Mouse (Mus musculus) heart, embryonic 15.5 days (tissue): ENCODE measurements around the gene Whamm. TPM values are rescaled to one million over a fixed set of nuclear protein-coding genes. Genes with fewer than 3 reads are reported as not detected.

ENCODE experiments used
- ATAC-seq: fragments of 200-750 bp; cut with Nextera tagmentation; replicated peaks from 2 replicates; pipeline ENCODE4 v1.8.0; 2017; ENCODE audit warnings: low read depth, moderate TSS enrichment; ENCODE audit not compliant: insufficient number of reproducible peaks, insufficient read depth, low FRiP score
- H3K27ac ChIP-seq: fragments of 300-500 bp; sonication (generic); 2 replicates; pipeline ENCODE4 v1.5.1; 2015; ENCODE audit warnings: mild to moderate bottlenecking, inconsistent platforms
- H3K27me3 ChIP-seq: fragments of 300-500 bp; sonication (generic); 2 replicates; pipeline ENCODE4 v1.6.1; 2015; ENCODE audit warnings: inconsistent platforms
- H3K36me3 ChIP-seq: fragments of 300-500 bp; sonication (generic); 2 replicates; pipeline ENCODE4 v1.6.1; 2015; ENCODE audit warnings: mild to moderate bottlenecking, inconsistent platforms
- H3K4me1 ChIP-seq: fragments of 300-500 bp; sonication (generic); replicated peaks from 2 replicates; pipeline ENCODE4 v1.6.1; 2015; ENCODE audit warnings: inconsistent platforms
- H3K4me2 ChIP-seq: fragments of 300-500 bp; sonication (generic); 2 replicates; pipeline ENCODE4 v1.6.1; 2015; ENCODE audit warnings: inconsistent platforms, mild to moderate bottlenecking, moderate library complexity
- H3K4me3 ChIP-seq: fragments of 300-500 bp; sonication (generic); 2 replicates; pipeline ENCODE4 v1.5.1; 2015; ENCODE audit warnings: mild to moderate bottlenecking, inconsistent platforms
- H3K9ac ChIP-seq: fragments of 300-500 bp; sonication (generic); 2 replicates; pipeline ENCODE4 v1.6.1; 2015; ENCODE audit warnings: mild to moderate bottlenecking, inconsistent platforms
- H3K9me3 ChIP-seq: fragments of 300-500 bp; sonication (generic); replicated peaks from 2 replicates; pipeline ENCODE4 v1.6.1; 2016; ENCODE audit warnings: inconsistent platforms
- WGBS: fragments of 180-500 bp; shearing (Covaris S2); methylation state at CpG from one replicate; pipeline ENCODE4 v1.1.7; 2015; ENCODE audit warnings: mixed read lengths; 5-methylcytosine and 5-hydroxymethylcytosine counted together
- polyA plus RNA-seq: library from polyadenylated mRNA; unstranded; fragments of >200 nt; fragmentation: Nextera tagmentation; extraction: Ambion mirVana; gene quantifications from 2 replicates; pipeline ENCODE4 v1.2.1, GENCODE M21; 2015

The Whamm gene
- 4.6 and 4.9 TPM in 2 replicates for polyA plus RNA-seq

GRCm38 (mm10) chr7:81571108-81571940 lies at the start of gene Whamm:
Whamm (plus strand) TSS chr7:81571266.
- Histone ChIP-seq H3K27me3 (no peaks in the 10 kb centered on the region), H3K9ac (peak within 1 kb of the TSS; percentile 91), H3K27ac (peak within 1 kb of the TSS; percentile 99), H3K4me1 (peaks cover 34% of the 10 kb centered on the region), H3K4me2 (peak within 1 kb of the TSS; percentile 65), H3K4me3 (peak within 1 kb of the TSS; percentile 97), H3K36me3 (peaks cover 7% of the 10 kb centered on the region), H3K9me3 (no peaks in the 10 kb centered on the region)
- under 1% methylated on average over 95 of the region's 96 CpGs for WGBS
- ATAC-seq: peak; percentile 97

- H3K9me3 ChIP-seq: no peaks in the 10 kb centered on the region
- H3K27ac ChIP-seq: peak overlapping the region; percentile 97
- H3K9ac ChIP-seq: peak overlapping the region; percentile 76
- ATAC-seq: peak; percentile 96
- peak overlapping the region; percentile 63 for H3K4me2 ChIP-seq
- no peaks in the 10 kb centered on the region for H3K27me3 ChIP-seq
- peaks cover 16% of the 10 kb centered on the region for H3K4me1 ChIP-seq
- H3K4me3 ChIP-seq: peak overlapping the region; percentile 71
- WGBS: under 1% methylated on average over 31 of the region's 31 CpGs
- H3K36me3 ChIP-seq: peaks cover 3% of the 10 kb centered on the region; the same call in 1 of the 2 replicates
These were observed 47.9 kb upstream of the Whamm start for GRCm38 (mm10) chr7:81523008-81523662.

GRCm38 (mm10) chr7:81523663-81524017 lies 47.4 kb upstream of the Whamm start:
- H3K9me3 ChIP-seq: no peaks in the 10 kb centered on the region
- H3K27me3 ChIP-seq: no peaks in the 10 kb centered on the region
- H3K9ac ChIP-seq: peak overlapping the region; percentile 76
- WGBS: 6% methylated on average over 13 of the region's 13 CpGs
- peak overlapping the region; percentile 97 for H3K27ac ChIP-seq
- no peak for ATAC-seq
- H3K4me1 ChIP-seq: peaks cover 16% of the 10 kb centered on the region
- H3K4me3 ChIP-seq: peak overlapping the region; percentile 71
- H3K4me2 ChIP-seq: peak overlapping the region; percentile 63
- peaks cover 6% of the 10 kb centered on the region; the same call in 1 of the 2 replicates for H3K36me3 ChIP-seq

GRCm38 (mm10) chr7:81528918-81529317 lies 42.1 kb upstream of the Whamm start:
- Histone ChIP-seq H3K4me3 (no peak overlapping the region), H3K9me3 (no peaks in the 10 kb centered on the region), H3K36me3 (peaks cover 56% of the 10 kb centered on the region), H3K9ac (no peak overlapping the region), H3K4me1 (peaks cover 11% of the 10 kb centered on the region), H3K27me3 (no peaks in the 10 kb centered on the region), H3K27ac (no peak overlapping the region), H3K4me2 (no peak overlapping the region)
- 89% methylated on average over 8 of the region's 8 CpGs for WGBS
- no peak for ATAC-seq

- H3K27me3 ChIP-seq: no peaks in the 10 kb centered on the region
- H3K4me3 ChIP-seq: no peak overlapping the region
These were observed 39.6 kb upstream of the Whamm start for GRCm38 (mm10) chr7:81531462-81531861.

GRCm38 (mm10) chr7:81536478-81536877 lies 34.6 kb upstream of the Whamm start:
- Histone ChIP-seq H3K4me2 (no peak overlapping the region), H3K36me3 (peaks cover 87% of the 10 kb centered on the region), H3K27ac (no peak overlapping the region), H3K9ac (no peak overlapping the region), H3K27me3 (no peaks in the 10 kb centered on the region), H3K9me3 (no peaks in the 10 kb centered on the region), H3K4me3 (no peak overlapping the region), H3K4me1 (no peaks in the 10 kb centered on the region)
- ATAC-seq: no peak
- WGBS: 80% methylated on average over 4 of the region's 4 CpGs

More at GRCm38 (mm10) chr7:81531462-81531861, 39.6 kb upstream of the Whamm start:
- no peaks in the 10 kb centered on the region for H3K9me3 ChIP-seq
- no peak overlapping the region for H3K27ac ChIP-seq
- no peak overlapping the region for H3K4me2 ChIP-seq
- no peak for ATAC-seq
- H3K9ac ChIP-seq: no peak overlapping the region
- H3K36me3 ChIP-seq: peaks cover 82% of the 10 kb centered on the region
- no peaks in the 10 kb centered on the region for H3K4me1 ChIP-seq
- 72% methylated on average over 1 of the region's 1 CpGs for WGBS

- WGBS: 81% methylated on average over 2 of the region's 2 CpGs
- Histone ChIP-seq H3K4me1 (no peaks in the 10 kb centered on the region), H3K27me3 (no peaks in the 10 kb centered on the region), H3K9ac (no peak overlapping the region), H3K27ac (no peak overlapping the region), H3K4me3 (no peak overlapping the region), H3K9me3 (no peaks in the 10 kb centered on the region), H3K36me3 (peaks cover 82% of the 10 kb centered on the region), H3K4me2 (no peak overlapping the region)
- no peak for ATAC-seq
These were observed 32.9 kb upstream of the Whamm start for GRCm38 (mm10) chr7:81538070-81538675.

GRCm38 (mm10) chr7:81539565-81539964 lies 31.5 kb upstream of the Whamm start:
- no peaks in the 10 kb centered on the region for H3K27me3 ChIP-seq
- WGBS: 36% methylated on average over 2 of the region's 2 CpGs
- no peaks in the 10 kb centered on the region for H3K9me3 ChIP-seq
- H3K4me3 ChIP-seq: no peak overlapping the region
- no peak overlapping the region for H3K4me2 ChIP-seq
- H3K9ac ChIP-seq: no peak overlapping the region
- no peak for ATAC-seq
- H3K36me3 ChIP-seq: peaks cover 79% of the 10 kb centered on the region
- no peaks in the 10 kb centered on the region for H3K4me1 ChIP-seq
- H3K27ac ChIP-seq: no peak overlapping the region

GRCm38 (mm10) chr7:81540999-81541398 lies 30.1 kb upstream of the Whamm start:
- peaks cover 76% of the 10 kb centered on the region for H3K36me3 ChIP-seq
- H3K4me1 ChIP-seq: no peaks in the 10 kb centered on the region
- no peaks in the 10 kb centered on the region for H3K27me3 ChIP-seq
- no peak overlapping the region for H3K9ac ChIP-seq
- no peak overlapping the region for H3K27ac ChIP-seq
- H3K4me2 ChIP-seq: no peak overlapping the region
- no peaks in the 10 kb centered on the region for H3K9me3 ChIP-seq
- ATAC-seq: no peak
- 59% methylated on average over 1 of the region's 1 CpGs for WGBS
- H3K4me3 ChIP-seq: no peak overlapping the region

- H3K27ac ChIP-seq: no peak overlapping the region
- no peaks in the 10 kb centered on the region for H3K27me3 ChIP-seq
- H3K4me1 ChIP-seq: no peaks in the 10 kb centered on the region
- H3K4me3 ChIP-seq: no peak overlapping the region
- WGBS: 74% methylated on average over 7 of the region's 7 CpGs
- H3K9me3 ChIP-seq: no peaks in the 10 kb centered on the region
- no peak overlapping the region for H3K9ac ChIP-seq
- ATAC-seq: no peak
- H3K4me2 ChIP-seq: no peak overlapping the region
- peaks cover 73% of the 10 kb centered on the region for H3K36me3 ChIP-seq
These were observed 29.0 kb upstream of the Whamm start for GRCm38 (mm10) chr7:81541924-81542524.

GRCm38 (mm10) chr7:81542934-81543333 lies 28.1 kb upstream of the Whamm start:
- WGBS: 83% methylated on average over 8 of the region's 8 CpGs
- H3K36me3 ChIP-seq: peaks cover 74% of the 10 kb centered on the region
- no peak overlapping the region for H3K27ac ChIP-seq

More at GRCm38 (mm10) chr7:81542934-81543333, 28.1 kb upstream of the Whamm start:
- no peak overlapping the region for H3K9ac ChIP-seq
- no peaks in the 10 kb centered on the region for H3K4me1 ChIP-seq
- H3K9me3 ChIP-seq: no peaks in the 10 kb centered on the region
- ATAC-seq: no peak
- no peaks in the 10 kb centered on the region for H3K27me3 ChIP-seq
- H3K4me2 ChIP-seq: no peak overlapping the region
- H3K4me3 ChIP-seq: no peak overlapping the region
